Mouse (Mus musculus) R1 (cell line): Measurements from ENCODE around the gene Zfp668.

Source experiments
- DNase-seq: peaks from one replicate; pipeline ENCODE4 v3.0.0-alpha.2; 2018; ENCODE audit warnings: low read depth, low spot score

Gene Zfp668

GRCm38 (mm10) chr7:127895442-127895841 lies 18.8 kb upstream of the Zfp668 start, which contains the start of the genes Gm21974 and Vkorc1:
Gene Gm21974, minus strand, starts transcription at chr7:127895454.
Gene Vkorc1, minus strand, starts transcription at chr7:127895617.
- peak; percentile 98 for DNase-seq

- no peak for DNase-seq
Observed at GRCm38 (mm10) chr7:127894480-127894879, 17.9 kb upstream of the Zfp668 start.

GRCm38 (mm10) chr7:127890798-127891197 lies 14.2 kb upstream of the Zfp668 start, which contains the start of gene Prss53:
Gene Prss53, minus strand, starts transcription at chr7:127890970.
- DNase-seq: no peak

GRCm38 (mm10) chr7:127888821-127889220 lies 12.2 kb upstream of the Zfp668 start:
- DNase-seq: no peak

GRCm38 (mm10) chr7:127887781-127888180 lies 11.2 kb upstream of the Zfp668 start:
- peak; percentile 54 for DNase-seq

GRCm38 (mm10) chr7:127887191-127887590 lies 10.6 kb upstream of the Zfp668 start:
- no peak for DNase-seq

- DNase-seq: no peak
Observed at GRCm38 (mm10) chr7:127886551-127886950, 9.9 kb upstream of the Zfp668 start.

- peak; percentile 79 for DNase-seq
Observed at GRCm38 (mm10) chr7:127885951-127886350, 9.3 kb upstream of the Zfp668 start.

GRCm38 (mm10) chr7:127880431-127880830 lies 3.8 kb upstream of the Zfp668 start:
- DNase-seq: no peak

GRCm38 (mm10) chr7:127879301-127879700 lies 2.7 kb upstream of the Zfp668 start:
- no peak for DNase-seq

GRCm38 (mm10) chr7:127876041-127876466 lies 574 bp downstream of the Zfp668 start, which contains the start of gene Zfp646:
Gene Zfp646, plus strand, starts transcription at chr7:127876221.
- peak; percentile 91 for DNase-seq

GRCm38 (mm10) chr7:127875627-127876001 lies 1.0 kb downstream of the Zfp668 start:
- peak; percentile 91 for DNase-seq

GRCm38 (mm10) chr7:127874812-127875626 lies 1.6 kb downstream of the Zfp668 start:
- DNase-seq: no peak

GRCm38 (mm10) chr7:127870136-127870821 lies 6.3 kb downstream of the Zfp668 start:
- peak; percentile 76 for DNase-seq

- no peak for DNase-seq
Observed at GRCm38 (mm10) chr7:127869149-127869810, 7.3 kb downstream of the Zfp668 start.

- DNase-seq: peak; percentile 33
Observed at GRCm38 (mm10) chr7:127867641-127868040, 9.0 kb downstream of the Zfp668 start.

GRCm38 (mm10) chr7:127866434-127866833 lies 10.2 kb downstream of the Zfp668 start:
- peak; percentile 37 for DNase-seq

GRCm38 (mm10) chr7:127858258-127858657 lies 18.4 kb downstream of the Zfp668 start:
- DNase-seq: no peak

GRCm38 (mm10) chr7:127850906-127851305 lies 25.7 kb downstream of the Zfp668 start:
- DNase-seq: peak; percentile 43

GRCm38 (mm10) chr7:127849973-127850875 lies 26.4 kb downstream of the Zfp668 start:
- DNase-seq: no peak
